Mouse (Mus musculus): Measurements from ENCODE around the gene Cog7.

DNA sequence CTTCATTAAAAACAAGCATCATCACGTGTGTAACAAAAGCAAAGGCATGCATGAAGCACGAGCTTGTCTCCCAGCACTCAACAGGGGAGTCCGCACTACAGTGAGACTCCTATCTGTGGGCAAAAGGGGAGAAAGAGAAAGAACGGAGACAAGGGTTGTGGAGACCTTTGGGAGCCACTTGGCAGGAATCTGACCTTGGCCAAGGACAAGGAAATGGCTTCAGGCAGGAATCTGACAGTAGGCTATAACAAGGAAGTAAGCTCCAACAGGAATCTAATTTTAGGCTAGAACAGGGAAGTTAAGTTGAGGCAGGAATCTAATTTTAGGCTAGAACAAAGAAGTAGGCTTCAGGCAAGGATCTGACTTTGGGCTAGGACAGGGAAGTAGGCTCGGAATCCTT lies 14.4 kb upstream of the Cog7 start:
- TF ChIP-seq POLR2A (IDR thresholded peaks at IDR 0.05; ENCODE audit: low read depth, low read length) (no peak), CTCF (IDR thresholded peaks at IDR 0.05; ENCODE audit: borderline replicate concordance, insufficient read depth, low read length) (no peak)
